Mouse (Mus musculus) CH12.LX (cell line): ENCODE results near the gene Slc30a5.

ENCODE experiments used
- BHLHE40 ChIP-seq: IDR thresholded peaks from 2 replicates; pipeline ENCODE4 v1.6.1; 2011; ENCODE audit warnings: mild to moderate bottlenecking, low read depth, low read length, improper control_type of control experiment
- CHD1 ChIP-seq: IDR thresholded peaks from 2 replicates; pipeline ENCODE4 v1.6.1; 2012; ENCODE audit warnings: low read depth, low read length, improper control_type of control experiment, inconsistent platforms
- CTCF ChIP-seq, 2 experiments: IDR thresholded peaks in 1 of 2; conservative IDR thresholded peaks in 1 of 2; 2 replicates each; pipeline ENCODE4 v1.5.1; 2011 to 2012; ENCODE audit warnings: low read depth in 2 of 2, low read length in 2 of 2, improper control_type of control experiment in 1 of 2, inconsistent platforms in 1 of 2, mild to moderate bottlenecking in 1 of 2, moderate library complexity in 1 of 2
- EP300 ChIP-seq: IDR thresholded peaks from 2 replicates; pipeline ENCODE4 v1.6.1; 2011; ENCODE audit warnings: low read length, improper control_type of control experiment
- HCFC1 ChIP-seq: IDR thresholded peaks from 2 replicates; pipeline ENCODE4 v1.6.1; 2012; ENCODE audit warnings: low read depth, mild to moderate bottlenecking, inconsistent platforms, low read length, improper control_type of control experiment
- PAX5 ChIP-seq: IDR thresholded peaks from 2 replicates; pipeline ENCODE4 v1.6.1; 2012; ENCODE audit warnings: low read length, inconsistent platforms, mixed read lengths
- POLR2A ChIP-seq: IDR thresholded peaks from 2 replicates; pipeline ENCODE4 v1.6.1; 2011; ENCODE audit warnings: low read depth, mild to moderate bottlenecking, improper control_type of control experiment, low read length
- POLR2AphosphoS2 ChIP-seq: IDR thresholded peaks from 2 replicates; pipeline ENCODE4 v1.6.1; 2011; ENCODE audit warnings: low read depth, low read length, improper control_type of control experiment
- RAD21 ChIP-seq: IDR thresholded peaks from 2 replicates; pipeline ENCODE4 v1.6.1; 2011; ENCODE audit warnings: low read depth, mild to moderate bottlenecking, low read length, improper control_type of control experiment, moderate library complexity
- SIN3A ChIP-seq: IDR thresholded peaks from 2 replicates; pipeline ENCODE4 v1.6.1; 2012; ENCODE audit warnings: low read length, improper control_type of control experiment, inconsistent platforms
- USF2 ChIP-seq: conservative IDR thresholded peaks from 2 replicates; pipeline ENCODE4 v1.6.1; 2011; ENCODE audit warnings: low read depth, low read length, improper control_type of control experiment
- ZKSCAN1 ChIP-seq: IDR thresholded peaks from 2 replicates; pipeline ENCODE4 v1.6.1; 2012; ENCODE audit warnings: low read depth, inconsistent platforms, low read length, improper control_type of control experiment, borderline replicate concordance
- ZMIZ1 ChIP-seq: IDR thresholded peaks from 2 replicates; pipeline ENCODE4 v1.6.1; 2012; ENCODE audit warnings: low read depth, mild to moderate bottlenecking, inconsistent platforms, low read length, improper control_type of control experiment
- ZNF384 ChIP-seq: IDR thresholded peaks from 2 replicates; pipeline ENCODE4 v1.6.1; 2012; ENCODE audit warnings: low read depth, low read length, improper control_type of control experiment, inconsistent platforms

DNA sequence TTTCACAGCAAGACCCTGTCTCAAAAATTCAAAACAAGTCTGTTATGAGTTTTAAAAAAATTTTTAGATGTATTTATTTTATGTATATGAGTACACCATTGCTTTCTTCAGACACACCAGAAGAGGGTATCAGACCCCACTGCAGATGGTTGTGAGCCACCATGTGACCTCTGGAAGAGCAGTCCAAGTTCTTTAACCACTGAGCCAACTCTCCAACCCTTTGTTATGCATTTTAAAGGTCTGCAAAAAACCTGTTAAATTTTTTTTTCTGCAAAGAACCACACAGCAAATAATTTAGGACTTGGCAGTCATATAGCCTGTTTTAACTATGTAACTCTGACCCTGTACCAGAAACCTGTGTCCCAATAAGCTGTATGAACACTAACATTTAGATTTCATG is 58.5 kb downstream of the Slc30a5 start:
- TF ChIP-seq USF2, result no peak
- no peak for TF ChIP-seq SIN3A
- TF ChIP-seq POLR2AphosphoS2, result no peak
- no peak for TF ChIP-seq POLR2A
- no peak for TF ChIP-seq EP300
- TF ChIP-seq ZKSCAN1, result no peak
- TF ChIP-seq CTCF (conservative IDR thresholded peaks at IDR 0.05 in 1 of 2, IDR thresholded peaks at IDR 0.05 in 1 of 2; ENCODE audit: low read depth in 2 of 2, low read length in 2 of 2), result no peak
- TF ChIP-seq RAD21, result no peak
- TF ChIP-seq BHLHE40, result no peak
- TF ChIP-seq ZNF384, result no peak
- TF ChIP-seq CHD1, result no peak
- TF ChIP-seq HCFC1, result no peak
- TF ChIP-seq PAX5, result no peak
- no peak for TF ChIP-seq ZMIZ1
